Mouse (Mus musculus) megakaryocyte progenitor cell, adult 5-6 weeks (primary cell): ENCODE data around the gene Efr3b. TPM values are rescaled to one million over a fixed set of nuclear protein-coding genes. Genes with fewer than 3 reads are reported as not detected.
A peak's percentile ranks its signal among the peaks of the same experiment; 100 is the strongest.
"Not testable (repeated sequence)": the region's sequence is repeated elsewhere in the genome, so short reads cannot be mapped to it uniquely, and the experiment has no call there.

Experiments
- ATAC-seq: replicated peaks from 2 replicates; pipeline ENCODE4 v1.8.0; 2016; ENCODE audit warnings: mild to moderate bottlenecking, moderate TSS enrichment, inconsistent platforms; ENCODE audit not compliant: poor library complexity
- total RNA-seq, 2 experiments: library from RNA; stranded (forward) in 1 of 2; stranded (reverse) in 1 of 2; fragments of 157-497, 149-512 nt in 1 of 2; fragments of 200-1000 nt in 1 of 2; gene quantifications; 2 replicates each; pipeline versions ENCODE4 v1.2.3 to v1.2.4; 2015 to 2017

The Efr3b gene
- total RNA-seq, 2 experiments from 2014 or later = 0.30 to 1.9 TPM

DNA sequence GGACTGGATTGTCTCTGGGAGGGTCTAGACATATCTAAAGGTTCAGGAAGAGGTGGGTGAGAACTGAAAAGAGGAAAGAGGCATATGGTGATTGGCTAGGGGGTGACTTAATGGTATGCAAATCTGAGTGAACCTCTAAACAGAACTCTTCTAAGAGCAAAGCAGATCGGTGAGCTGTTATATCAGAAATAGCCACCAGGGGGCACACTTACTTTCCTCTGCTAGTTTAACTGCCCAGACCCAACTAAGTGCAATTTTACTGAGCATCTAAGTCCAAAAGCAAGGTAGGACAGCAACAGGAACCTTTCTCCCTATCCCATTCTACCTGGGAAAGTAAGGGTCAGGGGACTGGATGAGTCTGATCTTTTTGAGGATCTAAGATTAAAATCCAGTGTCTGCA lies 55.0 kb downstream of the Efr3b start:
- 0 out of 2 replicates have a peak, but pooled peaks have one; percentile 41 for ATAC-seq

- ATAC-seq = 0 out of 2 replicates have a peak, but pooled peaks have one; percentile 17
These were observed 56.5 kb downstream of the Efr3b start for GRCm38 (mm10) chr12:3982257-3982656.

- peak; percentile 96 for ATAC-seq
These were observed 57.2 kb downstream of the Efr3b start for GRCm38 (mm10) chr12:3981350-3982131.

- ATAC-seq = no peak
These were observed 57.7 kb downstream of the Efr3b start for GRCm38 (mm10) chr12:3980991-3981349.

GRCm38 (mm10) chr12:3973169-3973568 lies 65.5 kb downstream of the Efr3b start:
- ATAC-seq = not testable (repeated sequence)

DNA sequence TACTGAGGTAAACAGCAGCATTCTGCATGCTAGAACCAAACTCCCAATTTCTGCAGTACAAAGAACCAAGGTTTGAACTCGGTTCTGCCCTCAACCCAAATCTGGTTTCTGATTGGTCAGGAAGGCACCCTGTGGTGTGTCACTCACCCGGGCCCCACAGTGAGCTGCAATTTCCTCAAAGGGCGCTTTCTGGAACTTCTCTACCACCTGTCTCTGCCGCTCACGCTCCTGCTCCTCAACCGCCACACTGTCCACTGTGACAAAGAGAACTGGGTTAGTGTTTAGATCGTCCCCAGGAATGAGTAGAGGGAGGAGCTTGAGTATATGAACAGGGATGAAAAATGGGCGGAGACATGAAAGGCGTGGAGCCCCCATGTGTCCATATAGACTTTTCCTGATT lies 70.3 kb downstream of the Efr3b start:
- ATAC-seq = 0 out of 2 replicates have a peak, but pooled peaks have one; percentile 39

DNA sequence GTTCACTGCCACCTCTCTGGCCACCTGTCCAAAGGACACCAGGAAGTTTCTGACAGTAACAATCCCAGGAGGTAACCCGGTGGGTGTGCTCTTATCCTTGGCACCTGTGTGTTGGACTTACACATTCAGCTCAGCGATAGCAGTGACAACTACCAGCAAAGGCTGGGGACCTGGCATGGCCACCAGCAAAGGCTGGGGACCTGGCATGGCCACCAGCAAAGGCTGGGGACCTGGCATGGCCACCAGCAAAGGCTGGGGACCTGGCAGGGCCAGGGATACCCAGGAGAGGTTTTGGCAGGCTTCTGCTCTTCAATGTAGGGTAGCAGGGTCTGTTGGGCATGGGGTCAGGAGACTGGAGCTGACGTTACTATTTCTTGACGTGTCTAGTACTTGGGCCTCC lies 71.5 kb downstream of the Efr3b start:
- ATAC-seq = no peak

DNA sequence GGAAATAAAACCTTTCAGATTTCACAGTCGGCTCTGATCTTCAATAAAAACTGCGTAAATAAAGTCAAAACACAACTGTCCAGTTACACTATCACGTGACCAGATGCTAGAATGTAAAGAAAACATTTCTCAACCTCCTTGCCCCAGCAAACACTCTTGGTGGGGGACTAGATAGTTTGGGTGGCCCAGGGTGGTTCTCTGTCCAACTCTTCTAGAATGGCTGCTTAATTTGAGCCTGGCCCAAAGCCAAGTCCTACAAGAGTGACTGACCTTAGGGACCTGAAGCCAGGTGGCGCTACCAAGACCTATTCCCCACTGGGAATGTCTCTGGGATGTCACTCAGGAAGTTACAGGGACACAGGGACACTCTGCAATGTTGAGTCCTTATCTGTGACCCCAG lies 78.2 kb downstream of the Efr3b start:
- no peak for ATAC-seq

- ATAC-seq = peak; percentile 94
These were observed 78.7 kb downstream of the Efr3b start for GRCm38 (mm10) chr12:3959791-3960543.

DNA sequence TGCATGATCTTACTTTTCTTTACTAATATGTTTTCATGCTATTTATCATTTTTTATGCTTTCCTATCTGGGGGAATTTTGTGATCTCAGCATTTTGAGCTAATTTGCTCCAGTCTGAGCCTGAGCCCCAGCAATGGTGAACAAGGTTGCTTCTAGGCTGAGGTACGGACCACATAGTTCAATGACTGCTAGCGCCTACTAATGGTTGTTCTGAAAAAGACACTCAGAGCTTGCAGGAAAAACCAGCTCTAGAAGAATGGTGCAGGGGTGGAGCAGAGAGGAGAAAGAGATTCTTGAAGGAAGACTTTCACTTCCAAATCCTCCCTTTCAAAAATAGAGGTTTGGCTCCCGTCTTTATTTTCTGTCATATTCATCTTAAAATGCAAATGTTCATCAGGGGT lies 82.4 kb downstream of the Efr3b start:
- peak; percentile 39 for ATAC-seq

GRCm38 (mm10) chr12:3955371-3955770 lies 83.3 kb downstream of the Efr3b start:
- 0 out of 2 replicates have a peak, but pooled peaks have one; percentile 30 for ATAC-seq

DNA sequence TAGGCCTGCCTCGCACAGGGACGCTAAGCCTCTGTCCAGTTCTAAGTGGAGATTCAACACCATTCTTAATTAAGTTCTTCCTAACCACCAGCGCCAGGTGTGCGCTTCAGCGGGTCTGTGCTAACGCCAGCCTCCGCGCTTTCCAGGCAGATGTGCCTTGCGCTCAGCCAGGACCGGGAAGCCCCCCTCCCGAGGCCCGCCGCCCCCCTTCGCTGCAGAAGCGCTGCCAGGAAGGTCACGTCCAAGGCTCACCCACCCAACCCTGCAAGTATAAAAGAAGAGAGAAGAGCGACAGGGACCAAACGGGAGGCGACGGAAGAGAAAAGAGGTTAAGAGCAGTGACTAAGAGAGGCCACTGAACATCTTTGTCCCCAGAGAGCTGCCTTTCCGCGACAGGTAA lies 84.1 kb downstream of the Efr3b start, which contains the start of gene Pomc:
Pomc (plus strand) TSS at position 301 of the 400 bp plus-strand sequence.
- no peak for ATAC-seq

- ATAC-seq = no peak
These were observed 91.2 kb downstream of the Efr3b start for GRCm38 (mm10) chr12:3947503-3947902.

GRCm38 (mm10) chr12:3944454-3945073 lies 94.2 kb downstream of the Efr3b start:
- ATAC-seq = no peak

- no peak for ATAC-seq
These were observed 96.7 kb downstream of the Efr3b start for GRCm38 (mm10) chr12:3942026-3942425.

DNA sequence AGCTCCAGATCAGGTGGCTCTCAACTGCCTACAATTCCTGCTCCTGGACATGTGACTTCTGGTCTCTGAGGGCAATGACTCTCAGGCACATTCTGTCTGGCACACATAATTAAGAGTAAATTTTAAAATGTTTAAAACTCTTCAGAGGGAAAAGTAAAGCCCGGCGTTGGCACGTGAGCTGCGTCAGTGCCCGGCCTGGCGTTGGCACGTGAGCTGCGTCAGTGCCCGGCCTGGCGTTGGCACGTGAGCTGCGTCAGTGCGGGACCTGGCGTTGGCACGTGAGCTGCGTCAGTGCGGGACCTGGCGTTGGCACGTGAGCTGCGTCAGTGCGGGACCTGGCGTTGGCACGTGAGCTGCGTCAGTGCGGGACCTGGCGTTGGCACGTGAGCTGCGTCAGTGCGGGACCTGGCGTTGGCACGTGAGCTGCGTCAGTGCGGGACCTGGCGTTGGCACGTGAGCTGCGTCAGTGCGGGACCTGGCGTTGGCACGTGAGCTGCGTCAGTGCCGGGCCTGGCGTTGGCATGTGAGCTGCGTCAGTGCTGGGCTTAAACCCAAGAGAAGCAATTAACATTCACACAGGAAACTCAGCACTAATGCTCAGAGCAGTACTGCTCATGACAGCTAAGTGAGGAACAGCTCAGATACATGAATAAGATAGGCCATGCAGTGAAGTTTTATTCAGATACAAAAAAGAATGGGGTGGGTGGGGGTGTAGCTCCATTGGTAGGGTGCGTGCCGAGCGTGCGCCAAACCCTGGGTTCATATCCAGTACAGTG lies 108.4 kb downstream of the Efr3b start:
- not testable (repeated sequence) for ATAC-seq

DNA sequence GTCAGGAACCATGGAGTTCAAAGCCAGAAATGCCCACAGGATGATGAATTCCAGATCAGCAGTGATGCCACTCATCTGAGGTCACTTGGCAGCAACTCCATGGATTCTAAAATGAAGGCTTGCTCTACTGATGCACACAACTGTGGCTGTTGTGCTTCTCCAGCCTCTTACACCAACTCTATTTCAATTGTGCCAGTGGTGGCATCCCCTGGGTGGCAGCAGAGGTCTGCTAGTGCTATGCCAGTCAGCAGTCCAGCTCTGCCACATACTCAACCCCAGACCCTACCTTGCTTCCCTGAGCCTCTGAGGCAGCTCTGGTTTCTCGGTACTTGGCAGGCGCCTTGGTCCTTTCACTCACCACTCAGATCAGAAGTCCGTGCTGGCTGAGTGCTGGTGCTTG lies 109.9 kb downstream of the Efr3b start:
- ATAC-seq = 0 out of 2 replicates have a peak, but pooled peaks have one; percentile 26

DNA sequence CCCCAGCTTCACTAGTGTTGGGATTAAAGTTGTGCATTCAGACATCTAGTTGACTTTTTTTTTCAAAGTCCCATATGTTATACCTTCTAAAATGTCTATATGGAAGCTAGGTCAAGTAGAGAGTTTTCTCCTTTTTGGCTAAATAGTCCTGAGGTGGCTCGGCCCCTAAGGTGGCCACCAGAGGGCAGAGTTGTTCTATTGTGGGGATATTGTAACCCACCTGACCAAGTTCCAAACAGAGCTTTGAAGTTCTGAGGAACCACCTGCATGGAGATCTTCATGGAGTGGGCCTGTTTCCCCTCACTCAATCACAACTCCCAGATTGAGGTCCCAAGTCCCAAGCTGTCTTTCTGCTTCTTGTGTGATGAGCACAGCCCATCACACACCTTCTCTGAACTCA lies 112.6 kb downstream of the Efr3b start:
- peak; percentile 83 for ATAC-seq

- ATAC-seq = no peak
These were observed 119.3 kb downstream of the Efr3b start for GRCm38 (mm10) chr12:3919423-3919822.

- no peak for ATAC-seq
These were observed 120.1 kb downstream of the Efr3b start for GRCm38 (mm10) chr12:3918577-3918976.
